Mouse (Mus musculus) stomach, embryonic 16.5 days (tissue): ENCODE data around the gene Prr13. TPM values are rescaled to one million over a fixed set of nuclear protein-coding genes. Genes with fewer than 3 reads are reported as not detected.

Source experiments
- ATAC-seq: fragments of 200-750 bp; cut with Nextera tagmentation; 2 replicates; pipeline ENCODE4 v1.8.0; 2017; ENCODE audit warnings: moderate number of reproducible peaks, moderate TSS enrichment; ENCODE audit not compliant: insufficient read depth, low FRiP score
- H3K27ac ChIP-seq: fragments of 300-500 bp; sonication (generic); 2 replicates; pipeline ENCODE4 v1.5.1; 2014; ENCODE audit warnings: low read length
- H3K27me3 ChIP-seq: fragments of 300-500 bp; sonication (generic); 2 replicates; pipeline ENCODE4 v1.6.1; 2014; ENCODE audit warnings: low read length, control low read depth, mixed read lengths; ENCODE audit not compliant: control insufficient read depth, insufficient read depth
- H3K36me3 ChIP-seq: fragments of 300-500 bp; sonication (generic); 2 replicates; pipeline ENCODE4 v1.6.1; 2014; ENCODE audit warnings: low read length; ENCODE audit not compliant: control insufficient read depth, insufficient read depth
- H3K4me1 ChIP-seq: fragments of 300-500 bp; sonication (generic); 2 replicates; pipeline ENCODE4 v1.6.1; 2014; ENCODE audit warnings: low read length, control low read depth, mixed read lengths; ENCODE audit not compliant: control insufficient read depth, insufficient read depth
- H3K4me2 ChIP-seq: fragments of 300-500 bp; sonication (generic); 2 replicates; pipeline ENCODE4 v1.6.1; 2014; ENCODE audit warnings: low read depth, low read length, mixed read lengths
- H3K4me3 ChIP-seq: fragments of 300-500 bp; sonication (generic); replicated peaks from 2 replicates; pipeline ENCODE4 v1.5.1; 2014; ENCODE audit warnings: mild to moderate bottlenecking, low read length
- H3K9ac ChIP-seq: fragments of 300-500 bp; sonication (generic); 2 replicates; pipeline ENCODE4 v1.6.1; 2014; ENCODE audit warnings: low read length
- H3K9me3 ChIP-seq: fragments of 300-500 bp; sonication (generic); replicated peaks from 2 replicates; pipeline ENCODE4 v1.6.1; 2016; ENCODE audit warnings: low read length, control low read depth; ENCODE audit not compliant: control insufficient read depth
- WGBS: fragments of 180-500 bp; shearing (Covaris S2); extraction: QIAGEN DNeasy Blood & Tissue Kit; methylation state at CpG from one replicate; pipeline ENCODE4 v1.1.7; 2014; 5-methylcytosine and 5-hydroxymethylcytosine counted together
- polyA plus RNA-seq: library from polyadenylated mRNA; unstranded; fragments of >200 nt; fragmentation: Nextera tagmentation; extraction: Ambion mirVana; gene quantifications from 2 replicates; pipeline ENCODE4 v1.2.1, GENCODE M21; 2015

The Prr13 gene
- polyA plus RNA-seq, 1 experiment from 2014 or later: 131 TPM

- no peak for ATAC-seq
- no peak overlapping the region for H3K4me2 ChIP-seq
- 40% methylated on average over 6 of the region's 6 CpGs for WGBS
Measured at GRCm38 (mm10) chr15:102455993-102456392, 2.8 kb upstream of the Prr13 start.

GRCm38 (mm10) chr15:102458050-102458736 lies 635 bp upstream of the Prr13 start:
- Histone ChIP-seq H3K4me1 (peaks cover 13% of the 10 kb centered on the region), H3K27ac (peak overlapping the region; percentile 62; the same call in 1 of the 2 replicates), H3K36me3 (no peaks in the 10 kb centered on the region), H3K9me3 (no peaks in the 10 kb centered on the region), H3K4me2 (peak overlapping the region; percentile 74), H3K27me3 (no peaks in the 10 kb centered on the region), H3K4me3 (peak overlapping the region; percentile 64), H3K9ac (peak overlapping the region; percentile 74; the same call in 1 of the 2 replicates)
- no peak for ATAC-seq
- 67% methylated on average over 5 of the region's 5 CpGs for WGBS

More at GRCm38 (mm10) chr15:102455993-102456392, 2.8 kb upstream of the Prr13 start:
- Histone ChIP-seq H3K9me3 (no peaks in the 10 kb centered on the region), H3K27me3 (no peaks in the 10 kb centered on the region), H3K9ac (no peak overlapping the region), H3K27ac (no peak overlapping the region), H3K4me1 (peaks cover 13% of the 10 kb centered on the region), H3K36me3 (no peaks in the 10 kb centered on the region), H3K4me3 (no peak overlapping the region)

GRCm38 (mm10) chr15:102459381-102459780 lies 553 bp downstream of the Prr13 start:
- no peaks in the 10 kb centered on the region for H3K9me3 ChIP-seq
- peaks cover 13% of the 10 kb centered on the region for H3K4me1 ChIP-seq
- ATAC-seq: no peak
- WGBS: 19% methylated on average over 6 of the region's 6 CpGs
- H3K9ac ChIP-seq: peak overlapping the region; percentile 74
- H3K27me3 ChIP-seq: no peaks in the 10 kb centered on the region
- H3K27ac ChIP-seq: peak overlapping the region; percentile 76
- H3K36me3 ChIP-seq: no peaks in the 10 kb centered on the region
- H3K4me3 ChIP-seq: peak overlapping the region; percentile 64
- peak overlapping the region; percentile 74 for H3K4me2 ChIP-seq

GRCm38 (mm10) chr15:102459847-102460246 lies 1.0 kb downstream of the Prr13 start:
- 52% methylated on average over 5 of the region's 5 CpGs for WGBS
- H3K27me3 ChIP-seq: no peaks in the 10 kb centered on the region
- peak overlapping the region; percentile 50 for H3K27ac ChIP-seq
- no peaks in the 10 kb centered on the region for H3K36me3 ChIP-seq
- peaks cover 13% of the 10 kb centered on the region for H3K4me1 ChIP-seq
- H3K9me3 ChIP-seq: no peaks in the 10 kb centered on the region
- peak overlapping the region; percentile 74 for H3K4me2 ChIP-seq
- ATAC-seq: no peak
- peak overlapping the region; percentile 74 for H3K9ac ChIP-seq
- H3K4me3 ChIP-seq: peak overlapping the region; percentile 64

GRCm38 (mm10) chr15:102460409-102460808 lies 1.6 kb downstream of the Prr13 start:
- Histone ChIP-seq H3K4me3 (peak overlapping the region; percentile 64), H3K36me3 (no peaks in the 10 kb centered on the region), H3K27ac (peak overlapping the region; percentile 50; the same call in 1 of the 2 replicates), H3K9me3 (no peaks in the 10 kb centered on the region), H3K9ac (peak overlapping the region; percentile 51), H3K27me3 (no peaks in the 10 kb centered on the region), H3K4me2 (peak overlapping the region; percentile 74), H3K4me1 (peaks cover 13% of the 10 kb centered on the region)
- 76% methylated on average over 12 of the region's 12 CpGs for WGBS
- ATAC-seq: no peak

GRCm38 (mm10) chr15:102460971-102461370 lies 2.1 kb downstream of the Prr13 start:
- H3K27me3 ChIP-seq: no peaks in the 10 kb centered on the region
- ATAC-seq: no peak
- H3K9me3 ChIP-seq: no peaks in the 10 kb centered on the region
- peak overlapping the region; percentile 64; the same call in 1 of the 2 replicates for H3K4me3 ChIP-seq
- H3K9ac ChIP-seq: 0 out of 2 replicates have a peak overlapping the region, but pooled peaks have one; percentile 51
- no peaks in the 10 kb centered on the region for H3K36me3 ChIP-seq
- peak overlapping the region; percentile 74 for H3K4me2 ChIP-seq
- H3K4me1 ChIP-seq: peaks cover 13% of the 10 kb centered on the region
- 46% methylated on average over 4 of the region's 4 CpGs for WGBS
- peak overlapping the region; percentile 62 for H3K27ac ChIP-seq

- peak overlapping the region; percentile 62 for H3K27ac ChIP-seq
- H3K9me3 ChIP-seq: no peaks in the 10 kb centered on the region
- 0 out of 2 replicates have a peak overlapping the region, but pooled peaks have one; percentile 11 for H3K4me3 ChIP-seq
- H3K4me2 ChIP-seq: peak overlapping the region; percentile 27; the same call in 1 of the 2 replicates
- no peak overlapping the region for H3K9ac ChIP-seq
- H3K36me3 ChIP-seq: no peaks in the 10 kb centered on the region
- WGBS: 67% methylated on average over 9 of the region's 9 CpGs
- ATAC-seq: no peak
- no peaks in the 10 kb centered on the region for H3K27me3 ChIP-seq
- H3K4me1 ChIP-seq: peaks cover 13% of the 10 kb centered on the region
Measured at GRCm38 (mm10) chr15:102461430-102462075, 2.7 kb downstream of the Prr13 start.

- no peak overlapping the region for H3K4me3 ChIP-seq
- no peak for ATAC-seq
- H3K36me3 ChIP-seq: no peaks in the 10 kb centered on the region
- peaks cover 13% of the 10 kb centered on the region for H3K4me1 ChIP-seq
- no peak overlapping the region for H3K9ac ChIP-seq
- no peaks in the 10 kb centered on the region for H3K9me3 ChIP-seq
- H3K27ac ChIP-seq: no peak overlapping the region
- H3K4me2 ChIP-seq: no peak overlapping the region
- H3K27me3 ChIP-seq: no peaks in the 10 kb centered on the region
Measured at GRCm38 (mm10) chr15:102463666-102464065, 4.8 kb downstream of the Prr13 start.

GRCm38 (mm10) chr15:102468675-102469370 lies 10.0 kb downstream of the Prr13 start:
- no peak overlapping the region for H3K27ac ChIP-seq
- H3K27me3 ChIP-seq: no peaks in the 10 kb centered on the region
- no peak overlapping the region for H3K4me2 ChIP-seq
- H3K4me3 ChIP-seq: no peak overlapping the region
- WGBS: 98% methylated on average over 9 of the region's 9 CpGs
- ATAC-seq: no peak
- no peak overlapping the region for H3K9ac ChIP-seq
- H3K4me1 ChIP-seq: peaks cover 6% of the 10 kb centered on the region; the same call in 1 of the 2 replicates
- H3K36me3 ChIP-seq: no peaks in the 10 kb centered on the region
- no peaks in the 10 kb centered on the region for H3K9me3 ChIP-seq
